Mouse (Mus musculus) ES-E14 (cell line): Measurements from ENCODE around the gene Aak1. TPM values are rescaled to one million over a fixed set of nuclear protein-coding genes. Genes with fewer than 3 reads are reported as not detected.

Experiments used
- DNase-seq: peaks from one replicate; pipeline ENCODE4 v3.0.0-alpha.2; 2013; ENCODE audit warnings: low read depth, low spot score
- H3K27ac ChIP-seq: 2 replicates; pipeline ENCODE4 v1.5.1; 2012; ENCODE audit warnings: low read depth, mild to moderate bottlenecking, low read length, moderate library complexity, mixed read lengths; ENCODE audit not compliant: poor library complexity, insufficient read depth, severe bottlenecking
- H3K36me3 ChIP-seq: 2 replicates; pipeline ENCODE4 v1.6.1; 2012; ENCODE audit warnings: mild to moderate bottlenecking, low read length, moderate library complexity, mixed read lengths; ENCODE audit not compliant: control insufficient read depth, poor library complexity, insufficient read depth, severe bottlenecking
- H3K4me1 ChIP-seq, 2 experiments: fragments of 150-350 bp in 1 of 2; sonication (generic) in 1 of 2; 2 replicates each; pipeline ENCODE4 v1.6.1; 2012; ENCODE audit warnings: low read length in 2 of 2, mild to moderate bottlenecking in 1 of 2, mixed read lengths in 1 of 2; ENCODE audit not compliant: control insufficient read depth in 2 of 2, insufficient read depth in 2 of 2, poor library complexity in 1 of 2
- H3K4me3 ChIP-seq, 2 experiments: fragments of 150-350 bp in 1 of 2; sonication (generic) in 1 of 2; 2 replicates each; pipeline ENCODE4 v1.5.1; 2012; ENCODE audit warnings: low read length in 2 of 2, low read depth in 1 of 2, mild to moderate bottlenecking in 1 of 2, mixed read lengths in 1 of 2; ENCODE audit not compliant: insufficient read depth in 1 of 2, poor library complexity in 1 of 2, severe bottlenecking in 1 of 2
- H3K9ac ChIP-seq: 2 replicates; pipeline ENCODE4 v1.6.1; 2012; ENCODE audit warnings: low read depth, mild to moderate bottlenecking, low read length, mixed read lengths; ENCODE audit not compliant: poor library complexity, insufficient read depth, severe bottlenecking
- H3K9me3 ChIP-seq: fragments of 150-350 bp; sonication (generic); 2 replicates; pipeline ENCODE4 v1.6.1; 2012; ENCODE audit warnings: low read depth, mild to moderate bottlenecking, low read length; ENCODE audit not compliant: control insufficient read depth, insufficient read depth
- CHD2 ChIP-seq: IDR thresholded peaks from 2 replicates; pipeline ENCODE4 v1.6.1; 2014; ENCODE audit warnings: mild to moderate bottlenecking, low read depth, low read length, inconsistent platforms
- HCFC1 ChIP-seq: IDR thresholded peaks from 2 replicates; pipeline ENCODE4 v1.6.1; 2012; ENCODE audit warnings: low read length, inconsistent platforms, borderline replicate concordance; ENCODE audit not compliant: insufficient read depth
- MAFK ChIP-seq: IDR thresholded peaks from 2 replicates; pipeline ENCODE4 v1.6.1; 2014; ENCODE audit warnings: mild to moderate bottlenecking, low read depth, low read length, inconsistent platforms; ENCODE audit not compliant: insufficient read depth
- ZC3H11A ChIP-seq: IDR thresholded peaks from 2 replicates; pipeline ENCODE4 v1.6.1; 2012; ENCODE audit warnings: low read depth, mild to moderate bottlenecking, inconsistent platforms, low read length, borderline replicate concordance
- ZNF384 ChIP-seq: IDR thresholded peaks from 2 replicates; pipeline ENCODE4 v1.6.1; 2012; ENCODE audit warnings: low read depth, low read length, inconsistent platforms
- in situ Hi-C, 2 experiments: fragments of 600-800 bp; cut with MboI; formaldehyde crosslinking; loops; one replicate each; pipeline ENCODE4 v1.15.1; 2025; ENCODE audit warnings: low sequenced_read_pairs in 2 of 2, inconsistent platforms in 1 of 2; ENCODE audit not compliant: unreplicated experiment in 2 of 2
- total RNA-seq: library from RNA; depleted of rRNA; stranded (reverse); fragments of 300-350 nt; gene quantifications from 2 replicates; pipeline ENCODE4 v1.2.3, GENCODE M21; 2012

Gene Aak1
- total RNA-seq, 1 experiment: 20.0 TPM

DNA sequence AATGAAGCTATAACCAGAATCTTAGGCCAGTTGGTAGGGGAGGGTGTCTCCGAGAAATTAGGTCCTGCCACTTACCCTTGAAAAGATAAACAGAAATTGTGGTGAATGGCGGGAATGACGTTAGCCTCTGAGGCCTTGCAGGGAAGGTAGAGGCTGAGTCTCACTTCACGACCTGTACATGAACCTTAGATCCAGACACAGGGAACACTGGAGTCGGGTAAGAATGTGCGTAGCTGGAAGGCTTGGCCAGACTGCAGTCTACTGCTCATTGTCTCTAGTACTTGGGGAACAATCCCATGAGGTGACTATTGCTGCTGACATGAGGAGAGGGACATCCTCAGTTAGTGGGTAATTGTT, 129.6 kb downstream of the Aak1 start:
- no peaks in the 10 kb centered on the region for H3K9me3 ChIP-seq
- no peak overlapping the region for H3K4me3 ChIP-seq
- DNase-seq: no peak
- TF ChIP-seq MAFK (no peak), ZNF384 (no peak), CHD2 (no peak), ZC3H11A (no peak), HCFC1 (no peak)
- H3K4me1 ChIP-seq: no peaks in the 10 kb centered on the region
- H3K27ac ChIP-seq: no peak overlapping the region
- in situ Hi-C loops: no loop called here
- H3K9ac ChIP-seq: no peak overlapping the region
- no peaks in the 10 kb centered on the region for H3K36me3 ChIP-seq

DNA sequence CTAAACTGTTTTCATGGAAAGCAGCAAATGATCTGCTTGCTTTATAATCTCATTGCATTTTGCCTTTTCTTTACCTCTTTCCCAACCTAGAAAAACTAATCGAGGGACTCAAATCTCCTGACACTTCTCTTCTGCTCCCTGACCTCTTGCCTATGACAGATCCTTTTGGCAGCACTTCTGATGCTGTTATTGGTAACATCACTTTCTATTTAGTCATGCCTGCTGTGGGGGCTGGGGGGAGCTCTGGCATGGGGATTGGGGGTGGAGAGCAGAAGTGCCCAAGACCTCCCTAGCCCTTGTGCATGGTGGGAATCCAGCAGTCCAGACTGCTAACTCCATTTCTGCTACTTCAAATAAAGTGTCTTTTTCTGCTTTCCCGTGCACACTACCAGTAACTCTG, 131.9 kb downstream of the Aak1 start:
- Histone ChIP-seq H3K9me3 (no peaks in the 10 kb centered on the region), H3K4me3 (no peak overlapping the region), H3K27ac (no peak overlapping the region), H3K36me3 (no peaks in the 10 kb centered on the region), H3K9ac (no peak overlapping the region), H3K4me1 (no peaks in the 10 kb centered on the region)
- in situ Hi-C loops: no loop called here
- TF ChIP-seq ZNF384: no peak
- no peak for DNase-seq

DNA sequence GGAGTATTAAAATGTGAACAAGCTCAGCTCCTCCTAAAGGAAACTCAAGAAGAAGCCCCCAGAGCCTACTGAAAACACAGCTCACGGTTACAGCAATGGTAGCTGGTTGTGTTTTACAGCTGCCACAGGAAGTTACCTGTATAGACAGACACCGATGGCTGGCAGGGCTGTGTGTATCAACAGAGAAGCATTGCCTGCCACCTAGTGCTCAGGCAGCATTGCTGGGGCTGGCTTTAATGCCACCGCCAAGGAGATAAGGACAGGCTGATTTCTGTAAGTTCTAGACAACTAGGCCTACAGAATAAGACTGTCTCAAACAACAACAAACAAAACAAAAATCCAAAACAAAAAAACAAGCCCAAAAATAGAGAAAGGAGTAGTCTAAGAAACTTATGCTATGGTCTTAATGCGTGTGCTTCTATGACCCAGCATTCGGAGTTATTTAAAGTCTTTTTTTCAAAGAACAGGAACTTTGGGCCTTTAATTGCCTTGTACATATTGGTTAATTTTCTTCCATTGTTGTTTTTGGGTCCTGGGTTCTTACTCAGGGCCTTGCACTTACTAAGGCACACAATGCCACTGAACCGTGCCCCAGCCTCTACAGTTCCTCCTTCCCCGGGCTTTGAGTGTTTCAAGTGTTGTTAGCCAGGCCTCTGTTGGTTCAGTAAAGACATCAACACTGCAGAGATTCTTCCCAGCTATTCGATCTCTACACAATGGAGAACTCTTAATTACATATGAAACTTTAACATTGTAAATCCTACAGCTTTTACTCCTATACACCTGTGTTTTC, 136.2 kb downstream of the Aak1 start:
- no peak for DNase-seq
- in situ Hi-C loops: no loop called here
- H3K36me3 ChIP-seq: no peaks in the 10 kb centered on the region
- no peak overlapping the region for H3K27ac ChIP-seq
- no peaks in the 10 kb centered on the region for H3K4me1 ChIP-seq
- TF ChIP-seq HCFC1: no peak
- no peak for TF ChIP-seq MAFK
- TF ChIP-seq ZNF384: no peak
- H3K9me3 ChIP-seq: no peaks in the 10 kb centered on the region
- H3K4me3 ChIP-seq: no peak overlapping the region
- H3K9ac ChIP-seq: no peak overlapping the region

DNA sequence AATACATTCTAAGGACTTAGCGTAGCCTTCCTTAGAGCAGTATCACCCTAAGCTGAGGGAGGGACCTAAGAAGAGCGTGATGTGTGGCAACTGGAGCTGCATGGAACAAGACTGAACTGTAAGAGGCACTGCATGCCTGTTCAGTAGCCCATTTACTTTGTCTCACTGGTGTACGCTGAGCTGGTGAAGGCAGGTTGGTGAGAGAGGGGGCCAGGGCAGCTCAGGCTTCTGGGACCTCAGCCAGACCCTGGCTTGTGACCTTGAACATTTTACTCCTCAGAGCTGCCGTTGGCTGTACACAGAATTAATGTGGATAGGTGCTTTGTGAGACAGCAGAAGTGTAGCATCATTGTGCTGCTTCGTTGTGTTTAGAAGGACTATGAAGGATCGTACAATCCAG, 140.3 kb downstream of the Aak1 start:
- Histone ChIP-seq H3K4me3 (no peak overlapping the region), H3K9me3 (no peaks in the 10 kb centered on the region), H3K9ac (no peak overlapping the region), H3K27ac (no peak overlapping the region), H3K36me3 (peaks cover 2% of the 10 kb centered on the region; the same call in 1 of the 2 replicates), H3K4me1 (no peaks in the 10 kb centered on the region)
- TF ChIP-seq ZC3H11A (no peak), HCFC1 (no peak), MAFK (no peak)
- DNase-seq: no peak
- in situ Hi-C loops: no loop called here

DNA sequence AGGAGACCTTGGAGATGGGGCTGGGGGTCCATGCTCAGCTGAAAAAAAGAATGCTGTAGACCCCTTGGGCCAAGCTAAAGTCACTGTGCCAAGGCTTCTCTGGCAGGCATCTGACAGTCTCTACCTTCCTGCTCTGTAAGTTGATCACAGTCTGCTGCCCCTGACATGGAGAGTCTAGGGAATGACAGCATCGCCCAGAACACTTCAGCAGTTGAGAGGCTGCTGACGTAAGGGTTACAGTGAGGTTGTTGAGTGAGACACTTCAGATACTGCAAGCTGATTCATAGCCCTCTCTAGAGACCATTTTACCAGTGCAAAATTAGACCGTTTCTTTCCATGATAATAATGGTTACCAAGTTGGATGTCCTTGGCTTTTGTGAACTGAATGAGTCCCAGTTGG, 141.7 kb downstream of the Aak1 start:
- Histone ChIP-seq H3K36me3 (peaks cover 2% of the 10 kb centered on the region), H3K4me3 (no peak overlapping the region), H3K9me3 (no peaks in the 10 kb centered on the region), H3K27ac (no peak overlapping the region), H3K4me1 (no peaks in the 10 kb centered on the region), H3K9ac (no peak overlapping the region)
- TF ChIP-seq MAFK: no peak
- no peak for TF ChIP-seq ZC3H11A
- no peak for TF ChIP-seq ZNF384
- no peak for TF ChIP-seq HCFC1
- no peak for TF ChIP-seq CHD2
- DNase-seq: no peak
- in situ Hi-C loops: no loop called here
